Mouse (Mus musculus): ENCODE measurements at regions not wholly inside any gene's neighbourhood (a gene's known extent, or its start where the extent isn't known, plus 50 kb on each side); places are given as distances from the start of the nearest gene placed in this dataset.

GRCm38 (mm10) chr4:8935899-8936298, 697.1 kb upstream of the Car8 start:
- no peak for DNase-seq (ENCODE audit: low spot score in 2 of 2)
- intact Hi-C loops (cut with DNase I): no loop called here

- no peak for DNase-seq (ENCODE audit: low spot score in 2 of 2)
- intact Hi-C loops (cut with DNase I): no loop called here
Observed at GRCm38 (mm10) chr4:8934541-8934940, 695.7 kb upstream of the Car8 start.

GRCm38 (mm10) chr4:8929346-8929745, 690.5 kb upstream of the Car8 start:
- no peak for DNase-seq (ENCODE audit: low spot score in 2 of 2)
- intact Hi-C loops (cut with DNase I): no loop called here

GRCm38 (mm10) chr4:8928551-8929305, 689.9 kb upstream of the Car8 start:
- DNase-seq (ENCODE audit: low spot score in 2 of 2): no peak
- intact Hi-C loops (cut with DNase I): no loop called here

- intact Hi-C loops (cut with DNase I): no loop called here
- no peak for DNase-seq (ENCODE audit: low spot score in 2 of 2)
Observed at GRCm38 (mm10) chr4:8927276-8927906, 688.5 kb upstream of the Car8 start.

GRCm38 (mm10) chr4:8926642-8927275, 687.9 kb upstream of the Car8 start:
- intact Hi-C loops (cut with DNase I): no loop called here
- DNase-seq (ENCODE audit: low spot score in 2 of 2): no peak

GRCm38 (mm10) chr4:8922695-8923363, 684.0 kb upstream of the Car8 start:
- intact Hi-C loops (cut with DNase I): no loop called here
- no peak for DNase-seq (ENCODE audit: low spot score in 2 of 2)

GRCm38 (mm10) chr4:8921477-8922385, 682.9 kb upstream of the Car8 start:
- intact Hi-C loops (cut with DNase I): no loop called here
- no peak for DNase-seq (ENCODE audit: low spot score in 2 of 2)

- no peak for DNase-seq (ENCODE audit: low spot score in 2 of 2)
- intact Hi-C loops (cut with DNase I): no loop called here
Observed at GRCm38 (mm10) chr4:8920306-8920705, 681.5 kb upstream of the Car8 start.

- intact Hi-C loops (cut with DNase I): no loop called here
- DNase-seq (ENCODE audit: low spot score in 2 of 2): no peak
Observed at GRCm38 (mm10) chr4:8919366-8919984, 680.6 kb upstream of the Car8 start.
